Mouse (Mus musculus): ENCODE data around the gene Pced1b. TPM values are rescaled to one million over a fixed set of nuclear protein-coding genes. Genes with fewer than 3 reads are reported as not detected.

Pced1b gene
- total and polyA plus RNA-seq, 3 experiments = 6.6 to 36.5 TPM; not detected in 1

DNA sequence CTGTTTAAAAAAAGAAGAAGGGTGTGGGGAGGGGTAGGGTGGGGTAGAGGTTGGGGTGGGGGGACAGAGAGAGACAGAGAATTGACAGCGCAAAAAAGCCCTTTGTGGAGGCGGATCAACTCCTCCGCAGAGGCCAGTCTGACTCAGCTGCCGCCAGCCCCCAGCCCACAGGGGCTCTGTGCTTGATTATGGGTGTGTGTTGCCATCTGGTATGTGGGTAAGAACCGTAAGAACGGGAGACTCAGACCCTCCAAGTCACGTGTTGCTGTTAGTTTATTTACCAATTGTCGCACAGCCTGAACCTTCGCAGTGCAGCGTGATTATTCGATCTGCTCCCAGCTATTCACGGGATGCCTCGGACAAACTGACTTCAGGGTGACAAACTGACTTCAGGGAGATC, 41.8 kb downstream of the Pced1b start:
- Histone ChIP-seq H3K9ac (ENCODE audit: control insufficient read depth, low read depth, low read length, poor library complexity, severe bottlenecking) (no peak overlapping the region), H3K9me3 (replicated peaks; ENCODE audit: insufficient read depth, low read length) (no peaks in the 10 kb centered on the region), H3K79me2 (ENCODE audit: control insufficient read depth, insufficient read depth, low read length, poor library complexity) (no peaks in the 10 kb centered on the region), H3K36me3 (ENCODE audit: control insufficient read depth in 1 of 2, insufficient read depth in 2 of 2, low read length in 2 of 2) (no peaks in the 10 kb centered on the region), H3K27ac (ENCODE audit: control insufficient read depth, low read depth, low read length) (no peak overlapping the region), H3K4me1 (ENCODE audit: control insufficient read depth in 1 of 2, insufficient read depth in 2 of 2, low read length in 2 of 2) (no peaks in the 10 kb centered on the region), H3K4me3 (ENCODE audit: control insufficient read depth in 1 of 2, insufficient read depth in 1 of 2, low read depth in 2 of 2, low read length in 2 of 2) (no peak overlapping the region), H3K27me3 (ENCODE audit: control insufficient read depth in 1 of 2, insufficient read depth in 2 of 2, low read length in 2 of 2) (no peaks in the 10 kb centered on the region; a peak in 1 of 4 replicates)
- DNase-seq (ENCODE audit: low read depth, low spot score) = no peak
- TF ChIP-seq E2F4 (IDR thresholded peaks at IDR 0.05; ENCODE audit: borderline replicate concordance, low read depth, low read length) (no peak), MYC (IDR thresholded peaks at IDR 0.05; ENCODE audit: low read depth, low read length) (no peak), UBTF (IDR thresholded peaks at IDR 0.05; ENCODE audit: borderline replicate concordance, insufficient read depth, low read depth, low read length) (no peak), ZMIZ1 (IDR thresholded peaks at IDR 0.05; ENCODE audit: low read depth, low read length) (no peak), MEF2A (IDR thresholded peaks at IDR 0.05; ENCODE audit: extremely low read depth, insufficient replicate concordance, low read depth, low read length, poor library complexity, severe bottlenecking) (no peak), POLR2AphosphoS2 (IDR thresholded peaks at IDR 0.05; ENCODE audit: low read length) (no peak), EP300 (IDR thresholded peaks at IDR 0.05; ENCODE audit: low read depth in 1 of 2, low read length in 2 of 2) (no peak), SMC3 (IDR thresholded peaks at IDR 0.05; ENCODE audit: low read depth, low read length) (no peak), GATA1 (IDR thresholded peaks at IDR 0.05; ENCODE audit: low read depth, low read length) (no peak), USF2 (IDR thresholded peaks at IDR 0.05; ENCODE audit: borderline replicate concordance in 1 of 2, insufficient read depth in 1 of 2, low read depth in 1 of 2, low read length in 2 of 2) (no peak), ZC3H11A (IDR thresholded peaks at IDR 0.05; ENCODE audit: low read depth, low read length) (no peak), ELF1 (IDR thresholded peaks at IDR 0.05; ENCODE audit: low read depth, low read length) (no peak), TAL1 (IDR thresholded peaks at IDR 0.05; ENCODE audit: low read length) (no peak), MYB (IDR thresholded peaks at IDR 0.05; ENCODE audit: low read depth, low read length) (no peak), MAX (IDR thresholded peaks at IDR 0.05; ENCODE audit: low read length) (no peak), GABPA (IDR thresholded peaks at IDR 0.05; ENCODE audit: low read depth, low read length) (no peak)

DNA sequence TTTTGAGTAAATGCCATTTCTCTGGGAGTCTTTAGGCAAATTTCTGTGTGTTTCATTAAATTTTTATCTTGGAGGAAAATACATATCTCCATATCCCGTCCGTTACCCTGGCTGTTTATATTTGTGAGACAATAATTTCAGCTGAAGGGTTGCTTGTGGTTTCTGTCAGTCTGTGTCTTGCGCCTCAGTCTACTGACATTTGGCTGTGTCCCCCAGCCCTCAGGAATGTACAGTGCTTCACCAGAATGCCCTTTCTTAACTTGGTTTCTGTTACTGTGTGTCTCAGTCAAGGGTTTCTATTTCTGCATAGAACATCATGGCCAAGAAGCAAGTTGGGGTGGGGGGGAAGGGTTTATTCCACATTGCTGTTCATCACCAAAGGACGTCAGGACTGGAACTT, 42.3 kb downstream of the Pced1b start:
- Histone ChIP-seq H3K36me3 (ENCODE audit: control insufficient read depth in 1 of 2, insufficient read depth in 2 of 2, low read length in 2 of 2) (no peaks in the 10 kb centered on the region), H3K79me2 (ENCODE audit: control insufficient read depth, insufficient read depth, low read length, poor library complexity) (no peaks in the 10 kb centered on the region), H3K4me1 (ENCODE audit: control insufficient read depth in 1 of 2, insufficient read depth in 2 of 2, low read length in 2 of 2) (no peaks in the 10 kb centered on the region), H3K9ac (ENCODE audit: control insufficient read depth, low read depth, low read length, poor library complexity, severe bottlenecking) (no peak overlapping the region), H3K27me3 (ENCODE audit: control insufficient read depth in 1 of 2, insufficient read depth in 2 of 2, low read length in 2 of 2) (no peaks in the 10 kb centered on the region; a peak in 1 of 4 replicates), H3K27ac (ENCODE audit: control insufficient read depth, low read depth, low read length) (no peak overlapping the region), H3K4me3 (ENCODE audit: control insufficient read depth in 1 of 2, insufficient read depth in 1 of 2, low read depth in 2 of 2, low read length in 2 of 2) (no peak overlapping the region), H3K9me3 (replicated peaks; ENCODE audit: insufficient read depth, low read length) (no peaks in the 10 kb centered on the region)
- no peak for DNase-seq (ENCODE audit: low read depth, low spot score)
- no peak for TF ChIP-seq CHD1 (IDR thresholded peaks at IDR 0.05; ENCODE audit: low read depth, low read length)
- no peak for TF ChIP-seq NRF1 (IDR thresholded peaks at IDR 0.05; ENCODE audit: insufficient read depth, low read depth, low read length, poor library complexity, severe bottlenecking)
- no peak for TF ChIP-seq TAL1 (IDR thresholded peaks at IDR 0.05; ENCODE audit: low read length)
- no peak for TF ChIP-seq TCF12 (IDR thresholded peaks at IDR 0.05; ENCODE audit: low read depth, low read length)
- no peak for TF ChIP-seq ETS1 (IDR thresholded peaks at IDR 0.05; ENCODE audit: low read depth, low read length)
- TF ChIP-seq E2F4 (IDR thresholded peaks at IDR 0.05; ENCODE audit: borderline replicate concordance, low read depth, low read length) = no peak
- TF ChIP-seq ZMIZ1 (IDR thresholded peaks at IDR 0.05; ENCODE audit: low read depth, low read length) = no peak
- TF ChIP-seq RCOR1 (IDR thresholded peaks at IDR 0.05; ENCODE audit: low read depth, low read length) = no peak
- no peak for TF ChIP-seq JUND (IDR thresholded peaks at IDR 0.05; ENCODE audit: low read depth, low read length)
- TF ChIP-seq POLR2AphosphoS5 (IDR thresholded peaks at IDR 0.05; ENCODE audit: borderline replicate concordance, low read depth, low read length) = no peak
- no peak for TF ChIP-seq UBTF (IDR thresholded peaks at IDR 0.05; ENCODE audit: borderline replicate concordance, insufficient read depth, low read depth, low read length)
- TF ChIP-seq ZC3H11A (IDR thresholded peaks at IDR 0.05; ENCODE audit: low read depth, low read length) = no peak
- TF ChIP-seq GATA1 (IDR thresholded peaks at IDR 0.05; ENCODE audit: low read depth, low read length) = no peak
- TF ChIP-seq POLR2AphosphoS2 (IDR thresholded peaks at IDR 0.05; ENCODE audit: low read length) = no peak
- no peak for TF ChIP-seq USF1 (IDR thresholded peaks at IDR 0.05; ENCODE audit: low read depth, low read length)
- TF ChIP-seq MAZ (IDR thresholded peaks at IDR 0.05; ENCODE audit: low read depth, low read length) = no peak
- no peak for TF ChIP-seq SMC3 (IDR thresholded peaks at IDR 0.05; ENCODE audit: low read depth, low read length)
- TF ChIP-seq MAFK (IDR thresholded peaks at IDR 0.05; ENCODE audit: borderline replicate concordance, low read depth, low read length) = no peak
- no peak for TF ChIP-seq MYB (IDR thresholded peaks at IDR 0.05; ENCODE audit: low read depth, low read length)
- no peak for TF ChIP-seq CHD2 (IDR thresholded peaks at IDR 0.05; ENCODE audit: low read length)
